Mouse (Mus musculus): ENCODE results near the gene Stim1.

GRCm38 (mm10) chr7:102363853-102364252 is 96.2 kb downstream of the Stim1 start:
- TF ChIP-seq CHD2 (IDR thresholded peaks at IDR 0.05; ENCODE audit: low read depth, low read length) (no peak), ZC3H11A (IDR thresholded peaks at IDR 0.05; ENCODE audit: borderline replicate concordance, low read depth, low read length) (no peak), HCFC1 (IDR thresholded peaks at IDR 0.05; ENCODE audit: borderline replicate concordance, insufficient read depth, low read length) (no peak), MAFK (IDR thresholded peaks at IDR 0.05; ENCODE audit: insufficient read depth, low read depth, low read length) (no peak), ZNF384 (IDR thresholded peaks at IDR 0.05; ENCODE audit: low read depth, low read length) (no peak)

Measured in ES-E14 (cell line).